Mouse (Mus musculus) limb, embryonic 14.5 days (tissue): Measurements from ENCODE around the gene Gm20830. TPM values are rescaled to one million over a fixed set of nuclear protein-coding genes. Genes with fewer than 3 reads are reported as not detected.
"Not testable (repeated sequence)": the region's sequence is repeated elsewhere in the genome, so short reads cannot be mapped to it uniquely, and the experiment has no call there.

Experiments used
- ATAC-seq: fragments of 200-750 bp; cut with Nextera tagmentation; 2 replicates; pipeline ENCODE4 v1.8.0; 2017; ENCODE audit warnings: low read depth, moderate number of reproducible peaks, moderate TSS enrichment; ENCODE audit not compliant: low FRiP score
- DNase-seq: peaks from one replicate; pipeline ENCODE4 v3.0.0-alpha.2; 2015; ENCODE audit warnings: low spot score
- H3K27ac ChIP-seq: fragments of 300-500 bp; sonication (generic); replicated peaks from 2 replicates; pipeline ENCODE4 v1.5.1; 2014; ENCODE audit warnings: low read depth, mild to moderate bottlenecking, low read length, moderate library complexity, mixed read lengths
- H3K27me3 ChIP-seq: fragments of 300-500 bp; sonication (generic); 2 replicates; pipeline ENCODE4 v1.6.1; 2014; ENCODE audit warnings: low read length, mixed read lengths; ENCODE audit not compliant: control insufficient read depth, insufficient read depth
- H3K36me3 ChIP-seq: fragments of 300-500 bp; sonication (generic); 2 replicates; pipeline ENCODE4 v1.6.1; 2014; ENCODE audit warnings: mild to moderate bottlenecking, low read length, moderate library complexity, mixed read lengths; ENCODE audit not compliant: control insufficient read depth, insufficient read depth
- H3K4me1 ChIP-seq: fragments of 300-500 bp; sonication (generic); 2 replicates; pipeline ENCODE4 v1.6.1; 2014; ENCODE audit warnings: antibody characterized with exemption, low read length, mixed read lengths; ENCODE audit not compliant: control insufficient read depth, insufficient read depth
- H3K4me2 ChIP-seq: fragments of 300-500 bp; sonication (generic); replicated peaks from 2 replicates; pipeline ENCODE4 v1.6.1; 2014; ENCODE audit warnings: low read depth, mild to moderate bottlenecking, low read length, moderate library complexity; ENCODE audit not compliant: severe bottlenecking
- H3K4me3 ChIP-seq: fragments of 300-500 bp; sonication (generic); replicated peaks from 2 replicates; pipeline ENCODE4 v1.5.1; 2014; ENCODE audit warnings: low read length
- H3K9ac ChIP-seq: fragments of 300-500 bp; sonication (generic); 2 replicates; pipeline ENCODE4 v1.6.1; 2014; ENCODE audit warnings: mild to moderate bottlenecking, low read depth, low read length, moderate library complexity; ENCODE audit not compliant: severe bottlenecking
- H3K9me3 ChIP-seq: fragments of 300-500 bp; sonication (generic); 2 replicates; pipeline ENCODE4 v1.6.1; 2016; ENCODE audit warnings: low read length; ENCODE audit not compliant: control insufficient read depth
- WGBS: fragments of 180-500 bp; shearing (Covaris S2); extraction: QIAGEN DNeasy Blood & Tissue Kit; methylation state at CpG from one replicate; pipeline ENCODE4 v1.1.7; 2014; 5-methylcytosine and 5-hydroxymethylcytosine counted together
- polyA plus RNA-seq, 2 experiments: library from polyadenylated mRNA; depleted of rRNA in 1 of 2; stranded (reverse) in 1 of 2; unstranded in 1 of 2; fragments of >200 nt; fragmentation: Nextera tagmentation in 1 of 2; extraction: Ambion mirVana in 1 of 2; gene quantifications; 2 replicates each; pipeline versions ENCODE4 v1.2.1 to v1.2.3; 2012 to 2014

Gm20830 gene
- polyA plus RNA-seq (2012; rRNA removed), result not detected in 2 replicates
- not detected in 2 replicates for polyA plus RNA-seq (2014; fragmentation: Nextera tagmentation; extraction: Ambion mirVana)

DNA sequence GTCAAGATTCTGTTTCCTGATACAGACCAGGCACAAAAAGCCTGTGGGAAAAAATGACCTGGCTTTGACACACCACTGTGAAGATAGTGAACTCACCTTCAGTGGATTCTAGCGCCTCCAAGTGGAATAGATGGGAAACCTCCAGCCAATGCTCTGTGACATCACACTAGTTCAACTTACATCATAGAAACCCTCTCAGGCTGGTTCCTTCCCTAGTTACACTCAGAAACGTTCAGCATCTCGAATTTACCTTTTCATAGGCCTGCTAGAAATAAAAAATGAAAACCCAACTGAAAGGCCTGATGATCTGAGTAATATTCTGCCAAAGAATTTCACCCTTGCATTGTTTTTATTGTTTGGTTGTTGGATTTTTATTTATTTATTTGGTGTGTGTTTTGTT, at the start of gene Gm20830:
Gene Gm20830 (minus strand): TSS at position 101 of the 400 bp plus-strand sequence.
- 45% methylated on average over 3 of the region's 3 CpGs for WGBS
- H3K9ac ChIP-seq, ATAC-seq, H3K9me3 ChIP-seq, H3K4me1 ChIP-seq, H3K4me3 ChIP-seq, H3K27me3 ChIP-seq, H3K27ac ChIP-seq, H3K4me2 ChIP-seq, DNase-seq, H3K36me3 ChIP-seq: not testable (repeated sequence)

Other genes with a start within 250 kb of the Gm20830 start
- not detected in 2 replicates for gene Gm21719, start 235.4 kb downstream of the Gm20830 start, polyA plus RNA-seq (2012; rRNA removed)
- not detected in 2 replicates for gene Gm21719, start 235.4 kb downstream of the Gm20830 start, polyA plus RNA-seq (2014; fragmentation: Nextera tagmentation; extraction: Ambion mirVana)